Mouse (Mus musculus) embryonic fibroblast, embryonic 13.5 days (primary cell): ENCODE measurements at regions not wholly inside any gene's neighbourhood (a gene's known extent, or its start where the extent isn't known, plus 50 kb on each side); places are given as distances from the start of the nearest gene placed in this dataset.
"Not testable (repeated sequence)": the region's sequence is repeated elsewhere in the genome, so short reads cannot be mapped to it uniquely, and the experiment has no call there.

Source experiments
- H3K27ac ChIP-seq: 2 replicates; pipeline ENCODE4 v1.5.1; 2012; ENCODE audit warnings: low read length, control low read depth, inconsistent platforms; ENCODE audit not compliant: insufficient read depth
- H3K4me1 ChIP-seq: 2 replicates; pipeline ENCODE4 v1.6.1; 2011; ENCODE audit warnings: low read length; ENCODE audit not compliant: control insufficient read depth, insufficient read depth
- H3K4me3 ChIP-seq: 2 replicates; pipeline ENCODE4 v1.5.1; 2011; ENCODE audit warnings: mild to moderate bottlenecking, control low read depth, low read length; ENCODE audit not compliant: insufficient read depth
- CTCF ChIP-seq: IDR thresholded peaks from 2 replicates; pipeline ENCODE4 v1.5.1; 2011; ENCODE audit warnings: mild to moderate bottlenecking, control low read depth, low read length, moderate library complexity, borderline replicate concordance; ENCODE audit not compliant: insufficient read depth
- POLR2A ChIP-seq: IDR thresholded peaks from 2 replicates; pipeline ENCODE4 v1.6.1; 2011; ENCODE audit warnings: low read depth, mild to moderate bottlenecking, control low read depth, low read length, moderate library complexity

GRCm38 (mm10) chr14:96606736-96607135 lies 87.8 kb upstream of the Klhl1 start:
- H3K4me3 ChIP-seq: no peak overlapping the region
- TF ChIP-seq POLR2A: no peak
- TF ChIP-seq CTCF: no peak
- no peak overlapping the region for H3K27ac ChIP-seq
- H3K4me1 ChIP-seq: no peaks in the 10 kb centered on the region

- not testable (repeated sequence) for H3K4me3 ChIP-seq, H3K4me1 ChIP-seq, H3K27ac ChIP-seq
Observed at GRCm38 (mm10) chr14:96601092-96601491, 82.2 kb upstream of the Klhl1 start.

- TF ChIP-seq POLR2A (no peak), CTCF (no peak)
- H3K4me3 ChIP-seq: no peak overlapping the region
- no peaks in the 10 kb centered on the region for H3K4me1 ChIP-seq
- H3K27ac ChIP-seq: no peak overlapping the region
Observed at GRCm38 (mm10) chr14:96592051-96592450, 73.1 kb upstream of the Klhl1 start.
